Mouse (Mus musculus) liver, embryonic 16.5 days (tissue): ENCODE measurements around the gene Tmem121b. TPM values are rescaled to one million over a fixed set of nuclear protein-coding genes. Genes with fewer than 3 reads are reported as not detected.

Experiments
- ATAC-seq: fragments of 200-750 bp; cut with Nextera tagmentation; 2 replicates; pipeline ENCODE4 v1.8.0; 2017; ENCODE audit warnings: low read depth, mild to moderate bottlenecking, moderate number of reproducible peaks, moderate library complexity
- H3K27ac ChIP-seq: fragments of 300-500 bp; sonication (generic); 2 replicates; pipeline ENCODE4 v1.5.1; 2014; ENCODE audit warnings: mild to moderate bottlenecking, low read length
- H3K27me3 ChIP-seq: fragments of 300-500 bp; sonication (generic); 2 replicates; pipeline ENCODE4 v1.6.1; 2014; ENCODE audit warnings: low read depth, low read length, mixed read lengths; ENCODE audit not compliant: control insufficient read depth, insufficient read depth
- H3K36me3 ChIP-seq: fragments of 300-500 bp; sonication (generic); 2 replicates; pipeline ENCODE4 v1.6.1; 2014; ENCODE audit warnings: mild to moderate bottlenecking; ENCODE audit not compliant: control insufficient read depth, insufficient read depth
- H3K4me1 ChIP-seq: fragments of 300-500 bp; sonication (generic); 2 replicates; pipeline ENCODE4 v1.6.1; 2014; ENCODE audit warnings: low read depth, low read length, mixed read lengths; ENCODE audit not compliant: control insufficient read depth
- H3K4me2 ChIP-seq: fragments of 300-500 bp; sonication (generic); 2 replicates; pipeline ENCODE4 v1.6.1; 2014; ENCODE audit warnings: low read depth, low read length, mixed read lengths
- H3K4me3 ChIP-seq: fragments of 300-500 bp; sonication (generic); 2 replicates; pipeline ENCODE4 v1.5.1; 2014; ENCODE audit warnings: low read depth, mild to moderate bottlenecking, low read length
- H3K9ac ChIP-seq: fragments of 300-500 bp; sonication (generic); 2 replicates; pipeline ENCODE4 v1.6.1; 2014; ENCODE audit warnings: low read depth, low read length
- H3K9me3 ChIP-seq: fragments of 300-500 bp; sonication (generic); replicated peaks from 2 replicates; pipeline ENCODE4 v1.6.1; 2016; ENCODE audit warnings: low read length; ENCODE audit not compliant: control insufficient read depth
- WGBS: fragments of 180-500 bp; shearing (Covaris S2); extraction: QIAGEN DNeasy Blood & Tissue Kit; methylation state at CpG from one replicate; pipeline ENCODE4 v1.1.7; 2014; ENCODE audit not compliant: insufficient replicate concordance; 5-methylcytosine and 5-hydroxymethylcytosine counted together
- polyA plus RNA-seq: library from polyadenylated mRNA; unstranded; fragments of >200 nt; fragmentation: Nextera tagmentation; extraction: Ambion mirVana; gene quantifications from 2 replicates; pipeline ENCODE4 v1.2.1, GENCODE M21; 2015

Gene Tmem121b
- polyA plus RNA-seq, 1 experiment from 2014 or later, result not detected

DNA sequence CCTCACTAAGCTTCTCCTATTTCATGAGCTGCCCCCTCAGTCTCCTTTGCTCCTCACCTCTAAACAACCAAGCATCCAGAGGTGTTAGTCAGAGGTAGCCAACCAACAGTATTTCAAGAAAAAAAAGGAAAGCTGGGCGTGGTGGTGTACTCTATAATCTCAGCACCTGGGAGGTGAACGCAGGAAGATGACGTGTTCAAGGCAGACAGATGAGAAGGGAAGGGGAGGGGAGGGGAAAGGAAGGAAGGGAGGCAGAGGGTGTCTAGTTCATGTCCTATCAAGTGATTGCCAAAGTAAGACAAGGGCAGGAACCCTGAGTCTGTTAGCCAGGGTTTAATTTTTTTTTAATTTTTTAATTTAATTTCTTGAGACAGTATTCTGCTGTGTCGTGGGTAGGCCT, 15.0 kb upstream of the Tmem121b start:
- peaks cover 3% of the 10 kb centered on the region; the same call in 1 of the 2 replicates for H3K36me3 ChIP-seq
- no peak overlapping the region for H3K9ac ChIP-seq
- H3K9me3 ChIP-seq, result no peaks in the 10 kb centered on the region
- H3K4me2 ChIP-seq, result no peak overlapping the region
- peaks cover 5% of the 10 kb centered on the region for H3K4me1 ChIP-seq
- no peak for ATAC-seq
- H3K4me3 ChIP-seq, result no peak overlapping the region
- WGBS, result 63% methylated on average over 4 of the region's 4 CpGs
- no peaks in the 10 kb centered on the region for H3K27me3 ChIP-seq
- H3K27ac ChIP-seq, result no peak overlapping the region

DNA sequence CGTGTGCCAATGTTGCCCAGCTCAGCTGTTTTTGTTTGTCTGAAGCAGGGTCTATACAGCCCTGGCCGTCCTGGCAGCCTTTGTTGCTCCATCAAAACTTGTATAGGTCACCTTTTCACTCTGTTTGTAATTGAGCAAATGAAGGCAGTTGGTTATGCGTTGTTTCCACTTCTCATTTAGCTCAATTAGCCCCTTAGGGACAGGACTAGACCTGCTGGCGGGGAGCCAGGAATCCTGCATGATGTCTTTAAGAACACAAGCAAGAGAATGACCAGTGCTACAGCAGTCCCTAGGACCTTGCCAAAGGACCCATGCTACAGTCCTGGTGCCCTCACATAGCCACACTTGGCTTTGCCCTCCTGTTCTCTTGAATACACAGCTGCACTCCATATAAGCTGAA, 11.9 kb upstream of the Tmem121b start:
- ATAC-seq, result no peak
- peaks cover 3% of the 10 kb centered on the region; the same call in 1 of the 2 replicates for H3K36me3 ChIP-seq
- 68% methylated on average over 4 of the region's 4 CpGs for WGBS
- H3K27ac ChIP-seq, result no peak overlapping the region
- peaks cover 2% of the 10 kb centered on the region; the same call in 1 of the 2 replicates for H3K9me3 ChIP-seq
- no peaks in the 10 kb centered on the region for H3K4me1 ChIP-seq
- H3K9ac ChIP-seq, result no peak overlapping the region
- no peak overlapping the region for H3K4me2 ChIP-seq
- no peak overlapping the region for H3K4me3 ChIP-seq
- H3K27me3 ChIP-seq, result no peaks in the 10 kb centered on the region

GRCm38 (mm10) chr6:120504051-120504450, 10.4 kb upstream of the Tmem121b start:
- H3K4me1 ChIP-seq, result no peaks in the 10 kb centered on the region
- no peak overlapping the region for H3K4me3 ChIP-seq
- no peak for ATAC-seq
- H3K27me3 ChIP-seq, result no peaks in the 10 kb centered on the region
- H3K9me3 ChIP-seq, result peaks cover 3% of the 10 kb centered on the region; the same call in 1 of the 2 replicates
- no peak overlapping the region for H3K9ac ChIP-seq
- H3K27ac ChIP-seq, result no peak overlapping the region
- no peaks in the 10 kb centered on the region for H3K36me3 ChIP-seq
- H3K4me2 ChIP-seq, result no peak overlapping the region
- 63% methylated on average over 3 of the region's 3 CpGs for WGBS

DNA sequence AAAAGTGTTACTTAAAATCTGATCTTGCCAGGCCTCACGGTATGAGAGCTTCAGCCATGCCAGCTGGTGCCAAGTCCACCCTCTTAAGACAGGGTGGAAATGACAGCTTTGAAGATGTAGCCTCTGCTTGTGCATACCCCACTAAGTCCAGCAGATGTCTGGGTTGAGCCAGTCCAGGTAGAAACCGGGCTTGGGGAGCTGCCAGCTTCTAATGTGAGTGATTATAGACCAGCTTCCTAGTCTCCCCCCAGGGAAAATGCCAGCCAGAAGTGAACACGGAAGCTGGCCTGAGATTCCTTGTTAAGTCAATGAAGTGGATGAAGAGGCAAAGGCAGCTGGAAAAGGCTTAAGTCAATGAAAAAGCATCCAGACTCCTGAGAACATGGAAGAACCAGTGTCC, 2.9 kb upstream of the Tmem121b start:
- 60% methylated on average over 3 of the region's 3 CpGs for WGBS
- H3K4me1 ChIP-seq, result peaks cover 19% of the 10 kb centered on the region
- H3K36me3 ChIP-seq, result no peaks in the 10 kb centered on the region
- no peak overlapping the region for H3K9ac ChIP-seq
- no peak overlapping the region for H3K27ac ChIP-seq
- no peak overlapping the region for H3K4me2 ChIP-seq
- peaks cover 3% of the 10 kb centered on the region; the same call in 1 of the 2 replicates for H3K9me3 ChIP-seq
- H3K27me3 ChIP-seq, result peaks cover 44% of the 10 kb centered on the region
- no peak for ATAC-seq
- no peak overlapping the region for H3K4me3 ChIP-seq

DNA sequence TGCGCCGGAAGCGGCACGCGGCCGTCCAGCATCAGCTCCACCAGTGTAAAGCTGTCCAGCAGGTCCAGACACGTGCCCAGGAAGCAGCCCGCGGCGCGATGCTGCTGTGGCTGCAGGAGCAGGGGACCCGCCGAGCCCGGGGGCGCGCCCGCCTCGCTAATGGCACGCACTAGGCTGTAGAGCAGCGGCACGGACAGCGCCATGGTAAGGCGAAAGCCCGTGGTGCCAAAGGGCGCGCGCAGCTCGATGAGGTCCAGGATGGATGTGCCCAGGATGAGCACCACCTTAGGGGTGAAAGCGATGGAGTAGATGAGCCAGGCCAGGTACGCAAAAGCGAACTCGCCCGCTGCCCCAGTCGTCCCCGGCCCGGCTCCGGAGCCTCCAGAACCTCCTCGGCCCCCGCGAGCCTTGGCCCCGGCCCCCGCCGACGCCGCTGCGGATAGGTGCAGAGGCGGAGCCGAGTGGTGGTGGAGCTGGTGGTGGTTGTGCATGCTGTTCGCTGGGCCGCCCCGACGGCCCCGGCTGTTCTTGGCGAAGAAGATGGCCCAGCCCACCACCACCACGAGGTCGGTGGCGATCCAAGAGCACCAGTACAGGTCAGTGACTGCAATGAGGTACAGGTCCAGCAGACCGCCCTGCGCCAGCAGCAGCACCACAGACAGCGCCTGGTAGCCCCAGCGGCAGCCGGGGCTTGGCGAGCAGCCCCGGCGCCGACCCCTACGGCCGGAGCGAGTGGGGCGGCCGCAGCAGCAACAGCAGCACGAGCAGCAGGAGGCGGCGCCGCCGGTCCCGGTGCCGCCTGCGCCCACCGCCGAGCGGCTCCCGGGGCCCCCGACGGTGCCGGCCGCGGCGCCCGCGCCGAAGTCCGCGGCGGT, 871 bp downstream of the Tmem121b start:
- Histone ChIP-seq H3K4me3 (peak overlapping the region; percentile 52), H3K9ac (no peak overlapping the region), H3K4me1 (peaks cover 19% of the 10 kb centered on the region), H3K27me3 (peaks cover 55% of the 10 kb centered on the region), H3K4me2 (peak overlapping the region; percentile 68), H3K27ac (no peak overlapping the region), H3K36me3 (no peaks in the 10 kb centered on the region), H3K9me3 (no peaks in the 10 kb centered on the region)
- whole genome bisulfite sequencing, result 1% methylated on average over 95 of the region's 95 CpGs
- peak; percentile 20; the same call in 1 of the 2 replicates for ATAC-seq

DNA sequence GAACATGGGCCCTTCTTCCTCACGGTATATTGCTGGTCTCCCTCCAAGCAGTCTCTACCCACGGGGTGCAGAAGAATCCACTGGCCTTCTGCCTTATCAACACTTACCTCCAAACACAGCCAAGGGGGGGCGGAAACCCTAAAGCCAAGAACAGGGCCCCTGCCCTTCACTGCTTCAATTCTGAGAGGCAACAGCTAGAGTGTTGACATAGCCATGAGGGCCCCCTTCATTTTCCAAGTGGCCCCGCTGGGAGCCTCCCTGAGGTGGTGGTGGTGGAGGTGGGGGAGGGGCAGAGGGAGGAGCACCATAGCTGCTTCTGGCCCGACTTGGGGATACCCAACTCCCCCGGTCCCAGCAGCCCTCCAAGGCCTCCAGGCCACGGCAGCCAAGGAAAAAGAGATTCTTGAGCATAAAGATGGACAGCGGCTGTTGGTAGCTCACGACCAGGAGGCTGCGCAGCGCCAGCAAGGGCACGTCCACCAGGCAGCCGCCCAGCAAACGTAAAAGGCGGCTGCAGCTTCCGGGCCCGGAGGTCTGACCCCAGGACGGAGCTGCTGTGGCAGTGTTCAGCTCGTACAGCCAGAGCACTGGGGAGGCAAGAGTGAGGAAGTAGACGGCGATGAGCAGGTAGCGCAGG, 1.6 kb downstream of the Tmem121b start:
- no peak for ATAC-seq
- H3K27ac ChIP-seq, result no peak overlapping the region
- WGBS, result 11% methylated on average over 22 of the region's 22 CpGs
- H3K9ac ChIP-seq, result no peak overlapping the region
- H3K27me3 ChIP-seq, result peaks cover 55% of the 10 kb centered on the region
- H3K4me3 ChIP-seq, result peak overlapping the region; percentile 52; the same call in 1 of the 2 replicates
- H3K36me3 ChIP-seq, result no peaks in the 10 kb centered on the region
- H3K4me2 ChIP-seq, result peak overlapping the region; percentile 68; the same call in 1 of the 2 replicates
- H3K9me3 ChIP-seq, result no peaks in the 10 kb centered on the region
- peaks cover 19% of the 10 kb centered on the region for H3K4me1 ChIP-seq

- peaks cover 51% of the 10 kb centered on the region for H3K27me3 ChIP-seq
- WGBS, result 62% methylated on average over 7 of the region's 7 CpGs
These were observed 2.5 kb downstream of the Tmem121b start for GRCm38 (mm10) chr6:120491064-120491463.

GRCm38 (mm10) chr6:120489461-120489860, 4.1 kb downstream of the Tmem121b start:
- H3K27ac ChIP-seq, result no peak overlapping the region
- no peaks in the 10 kb centered on the region for H3K9me3 ChIP-seq
- no peak overlapping the region for H3K9ac ChIP-seq
- 44% methylated on average over 2 of the region's 2 CpGs for WGBS
- H3K36me3 ChIP-seq, result no peaks in the 10 kb centered on the region
- no peak overlapping the region for H3K4me2 ChIP-seq
- H3K4me1 ChIP-seq, result peaks cover 37% of the 10 kb centered on the region
- no peak overlapping the region for H3K4me3 ChIP-seq
- H3K27me3 ChIP-seq, result peaks cover 40% of the 10 kb centered on the region
- no peak for ATAC-seq

More at GRCm38 (mm10) chr6:120491064-120491463, 2.5 kb downstream of the Tmem121b start:
- Histone ChIP-seq H3K27ac (no peak overlapping the region), H3K4me3 (no peak overlapping the region), H3K4me1 (peaks cover 21% of the 10 kb centered on the region), H3K4me2 (no peak overlapping the region), H3K36me3 (no peaks in the 10 kb centered on the region), H3K9me3 (no peaks in the 10 kb centered on the region), H3K9ac (no peak overlapping the region)
- no peak for ATAC-seq

- Histone ChIP-seq H3K27me3 (peaks cover 32% of the 10 kb centered on the region), H3K9me3 (no peaks in the 10 kb centered on the region), H3K36me3 (no peaks in the 10 kb centered on the region), H3K4me3 (no peak overlapping the region), H3K4me1 (peaks cover 38% of the 10 kb centered on the region), H3K4me2 (no peak overlapping the region), H3K9ac (no peak overlapping the region), H3K27ac (no peak overlapping the region)
- no peak for ATAC-seq
- 25% methylated on average over 3 of the region's 3 CpGs for WGBS
These were observed 5.0 kb downstream of the Tmem121b start for GRCm38 (mm10) chr6:120488647-120489046.
